Mouse (Mus musculus): ENCODE measurements around the gene Gsta4.

DNA sequence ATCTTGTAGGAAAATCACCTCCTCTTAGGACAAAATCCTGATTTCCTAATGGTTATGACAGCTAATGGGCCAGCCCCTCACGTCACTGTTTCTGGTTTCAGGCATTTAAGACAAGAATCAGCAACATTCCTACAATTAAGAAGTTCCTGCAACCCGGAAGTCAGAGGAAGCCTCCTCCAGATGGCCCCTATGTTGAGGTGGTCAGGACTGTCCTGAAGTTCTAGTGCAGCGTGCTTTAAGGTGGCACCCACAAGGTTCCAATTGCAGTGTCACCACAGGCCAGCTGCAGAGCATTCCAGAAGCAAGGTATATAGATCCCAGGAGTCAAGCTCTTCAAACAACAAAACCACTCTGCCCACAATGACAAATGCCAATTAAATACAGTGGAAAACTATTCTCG is 26.4 kb downstream of the Gsta4 start:
- no peak for TF ChIP-seq POLR2A (IDR thresholded peaks at IDR 0.05; ENCODE audit: insufficient read length, low read depth)
- no peak for TF ChIP-seq REST (IDR thresholded peaks at IDR 0.05; ENCODE audit: insufficient read depth, insufficient read length)
- TF ChIP-seq MYOG (IDR thresholded peaks at IDR 0.05; ENCODE audit: control insufficient read depth in 1 of 3, insufficient read depth in 1 of 3, insufficient read length in 2 of 3, low read depth in 2 of 3) = no peak
- no peak for TF ChIP-seq TCF3 (IDR thresholded peaks at IDR 0.05; ENCODE audit: insufficient read length, low read depth)
- no peak for TF ChIP-seq USF1 (IDR thresholded peaks at IDR 0.05; ENCODE audit: low read depth)
- TF ChIP-seq MAX (IDR thresholded peaks at IDR 0.05; ENCODE audit: low read depth) = no peak
- TF ChIP-seq CEBPB (IDR thresholded peaks at IDR 0.05; ENCODE audit: insufficient read depth, poor library complexity, severe bottlenecking) = no peak
- no peak for TF ChIP-seq POLR2AphosphoS2 (IDR thresholded peaks at IDR 0.05; ENCODE audit: insufficient read length, low read depth)
